Mouse (Mus musculus) bone marrow macrophage, adult 2 months (primary cell): Measurements from ENCODE around the gene Apoa2.

Experiments
- CTCF ChIP-seq: IDR thresholded peaks from 2 replicates; pipeline ENCODE4 v1.5.1; 2012; ENCODE audit warnings: low read depth, mild to moderate bottlenecking, low read length, moderate library complexity
- POLR2A ChIP-seq: IDR thresholded peaks from 2 replicates; pipeline ENCODE4 v1.6.1; 2012; ENCODE audit warnings: mild to moderate bottlenecking, low read depth, low read length, borderline replicate concordance

DNA sequence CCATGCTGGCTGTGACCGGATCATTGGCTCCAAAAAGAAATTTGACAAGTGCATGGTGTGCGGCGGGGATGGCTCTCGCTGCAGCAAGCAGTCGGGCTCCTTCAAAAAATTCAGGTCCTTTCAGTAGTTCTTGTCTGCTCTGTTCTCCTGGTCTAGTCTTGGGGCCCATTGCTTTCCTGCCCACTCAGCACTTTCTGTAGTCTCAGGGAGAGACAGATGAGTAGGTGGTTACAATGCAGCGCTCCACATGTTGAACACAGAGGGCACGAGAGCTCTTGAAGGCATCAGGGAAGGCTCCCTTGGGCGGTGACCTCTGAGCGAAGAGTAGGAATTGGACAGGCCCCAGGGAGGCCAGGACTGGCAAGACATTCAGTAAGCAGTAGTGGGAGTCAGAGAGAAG, 32.9 kb downstream of the Apoa2 start:
- TF ChIP-seq CTCF = no peak
- TF ChIP-seq POLR2A = no peak
